Mouse (Mus musculus) midbrain, embryonic 11.5 days (tissue): ENCODE measurements around the gene Ninl. TPM values are rescaled to one million over a fixed set of nuclear protein-coding genes. Genes with fewer than 3 reads are reported as not detected.

Experiments used
- ATAC-seq: fragments of 200-750 bp; cut with Nextera tagmentation; 2 replicates; pipeline ENCODE4 v1.8.0; 2017; ENCODE audit warnings: moderate TSS enrichment, moderate library complexity; ENCODE audit not compliant: low FRiP score
- DNase-seq: peaks from one replicate; pipeline ENCODE4 v3.0.0; 2015; ENCODE audit warnings: low spot score; ENCODE audit errors: missing footprints
- H3K27ac ChIP-seq: fragments of 300-500 bp; sonication (generic); 2 replicates; pipeline ENCODE4 v1.5.1; 2014; ENCODE audit warnings: low read depth, low read length
- H3K27me3 ChIP-seq: fragments of 300-500 bp; sonication (generic); 2 replicates; pipeline ENCODE4 v1.6.1; 2014; ENCODE audit warnings: mild to moderate bottlenecking, low read length, moderate library complexity, mixed read lengths; ENCODE audit not compliant: control insufficient read depth, insufficient read depth
- H3K36me3 ChIP-seq: fragments of 300-500 bp; sonication (generic); 2 replicates; pipeline ENCODE4 v1.6.1; 2014; ENCODE audit warnings: mild to moderate bottlenecking, low read length, moderate library complexity, mixed read lengths; ENCODE audit not compliant: control insufficient read depth, insufficient read depth
- H3K4me1 ChIP-seq: fragments of 300-500 bp; sonication (generic); 2 replicates; pipeline ENCODE4 v1.6.1; 2014; ENCODE audit warnings: low read length; ENCODE audit not compliant: control insufficient read depth, insufficient read depth
- H3K4me2 ChIP-seq: fragments of 300-500 bp; sonication (generic); 2 replicates; pipeline ENCODE4 v1.6.1; 2014; ENCODE audit warnings: mild to moderate bottlenecking, moderate library complexity
- H3K4me3 ChIP-seq: fragments of 300-500 bp; sonication (generic); 2 replicates; pipeline ENCODE4 v1.5.1; 2014; ENCODE audit warnings: low read depth, low read length
- H3K9ac ChIP-seq: fragments of 300-500 bp; sonication (generic); 2 replicates; pipeline ENCODE4 v1.6.1; 2014; ENCODE audit warnings: low read length
- H3K9me3 ChIP-seq: fragments of 300-500 bp; sonication (generic); 2 replicates; pipeline ENCODE4 v1.6.1; 2016; ENCODE audit warnings: low read length; ENCODE audit not compliant: control insufficient read depth
- WGBS: fragments of 180-500 bp; shearing (Covaris S2); extraction: QIAGEN DNeasy Blood & Tissue Kit; methylation state at CpG from one replicate; pipeline ENCODE4 v1.1.7; 2014; 5-methylcytosine and 5-hydroxymethylcytosine counted together
- polyA plus RNA-seq: library from polyadenylated mRNA; unstranded; fragments of >200 nt; fragmentation: Nextera tagmentation; extraction: Ambion mirVana; gene quantifications from 2 replicates; pipeline ENCODE4 v1.2.1, GENCODE M21; 2014

Gene Ninl
- polyA plus RNA-seq, 1 experiment from 2014 or later, result 11.6 TPM

DNA sequence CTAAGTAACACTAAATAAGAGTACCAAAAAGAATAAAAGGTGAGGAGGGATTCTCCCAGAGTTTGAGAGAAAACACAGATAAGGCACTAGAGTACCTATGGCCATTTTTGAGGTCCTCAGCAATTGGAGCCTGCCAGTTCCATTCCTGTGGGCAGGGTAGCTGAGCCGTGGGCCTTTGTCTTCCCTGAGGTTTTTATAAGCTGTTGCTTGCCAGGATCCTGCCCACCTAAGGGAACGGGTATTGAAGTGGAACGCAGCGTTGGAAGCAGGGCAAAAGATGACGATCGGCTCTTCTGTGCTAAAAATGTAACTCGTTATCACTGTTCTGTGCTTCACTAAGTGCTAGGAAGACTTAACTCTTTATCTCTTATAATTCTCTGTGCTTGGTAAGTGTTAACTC, 115.7 kb downstream of the Ninl start:
- Histone ChIP-seq H3K27ac (no peak overlapping the region), H3K9ac (no peak overlapping the region), H3K4me1 (no peaks in the 10 kb centered on the region), H3K4me3 (no peak overlapping the region), H3K4me2 (no peak overlapping the region), H3K27me3 (no peaks in the 10 kb centered on the region), H3K9me3 (no peaks in the 10 kb centered on the region), H3K36me3 (peaks cover 2% of the 10 kb centered on the region; the same call in 1 of the 2 replicates)
- WGBS, result 87% methylated on average over 7 of the region's 7 CpGs
- ATAC-seq (no peak), DNase-seq (no peak)

- Histone ChIP-seq H3K9me3 (no peaks in the 10 kb centered on the region), H3K27me3 (no peaks in the 10 kb centered on the region), H3K4me1 (no peaks in the 10 kb centered on the region), H3K4me2 (no peak overlapping the region), H3K4me3 (no peak overlapping the region), H3K36me3 (peaks cover 2% of the 10 kb centered on the region; the same call in 1 of the 2 replicates), H3K9ac (no peak overlapping the region), H3K27ac (no peak overlapping the region)
- WGBS, result 93% methylated on average over 3 of the region's 3 CpGs
- no peak for DNase-seq
- ATAC-seq, result no peak
Observed at GRCm38 (mm10) chr2:150923026-150923425, 116.2 kb downstream of the Ninl start.

DNA sequence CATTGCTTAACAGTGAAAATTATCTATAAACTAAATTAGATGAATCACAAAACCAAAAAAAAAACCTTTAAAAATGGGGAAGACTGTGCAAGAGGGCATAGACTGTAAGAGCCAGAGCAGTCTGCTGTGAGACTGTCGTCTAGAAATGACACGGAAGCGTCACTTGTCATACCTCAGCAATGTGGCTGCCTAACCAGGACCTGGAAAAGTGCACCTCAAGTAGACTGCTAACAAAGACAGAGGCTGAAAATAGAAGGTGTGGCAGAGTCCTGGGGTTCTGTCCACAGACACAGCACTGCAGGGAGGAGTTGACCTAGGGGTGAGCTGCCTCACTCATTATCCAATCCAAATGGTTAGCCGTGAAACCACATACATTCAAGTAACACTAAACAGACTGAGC, 117.0 kb downstream of the Ninl start:
- Histone ChIP-seq H3K4me3 (no peak overlapping the region), H3K9ac (no peak overlapping the region), H3K9me3 (no peaks in the 10 kb centered on the region), H3K4me2 (no peak overlapping the region), H3K36me3 (peaks cover 4% of the 10 kb centered on the region), H3K27me3 (no peaks in the 10 kb centered on the region), H3K4me1 (no peaks in the 10 kb centered on the region), H3K27ac (no peak overlapping the region)
- WGBS, result 96% methylated on average over 4 of the region's 4 CpGs
- no peak for ATAC-seq
- no peak for DNase-seq

- H3K4me1 ChIP-seq, result no peaks in the 10 kb centered on the region
- DNase-seq, result no peak
- ATAC-seq, result no peak
- no peak overlapping the region for H3K9ac ChIP-seq
- 92% methylated on average over 6 of the region's 6 CpGs for WGBS
- H3K36me3 ChIP-seq, result peaks cover 4% of the 10 kb centered on the region
- H3K27me3 ChIP-seq, result no peaks in the 10 kb centered on the region
- no peaks in the 10 kb centered on the region for H3K9me3 ChIP-seq
- no peak overlapping the region for H3K27ac ChIP-seq
- no peak overlapping the region for H3K4me2 ChIP-seq
- H3K4me3 ChIP-seq, result no peak overlapping the region
Observed at GRCm38 (mm10) chr2:150921697-150922096, 117.5 kb downstream of the Ninl start.

- Histone ChIP-seq H3K4me3 (no peak overlapping the region), H3K36me3 (peaks cover 4% of the 10 kb centered on the region), H3K4me1 (no peaks in the 10 kb centered on the region), H3K27me3 (no peaks in the 10 kb centered on the region), H3K4me2 (no peak overlapping the region), H3K9me3 (no peaks in the 10 kb centered on the region), H3K9ac (no peak overlapping the region), H3K27ac (no peak overlapping the region)
- no peak for ATAC-seq
- no peak for DNase-seq
- 90% methylated on average over 3 of the region's 3 CpGs for WGBS
Observed at GRCm38 (mm10) chr2:150920543-150920942, 118.6 kb downstream of the Ninl start.

DNA sequence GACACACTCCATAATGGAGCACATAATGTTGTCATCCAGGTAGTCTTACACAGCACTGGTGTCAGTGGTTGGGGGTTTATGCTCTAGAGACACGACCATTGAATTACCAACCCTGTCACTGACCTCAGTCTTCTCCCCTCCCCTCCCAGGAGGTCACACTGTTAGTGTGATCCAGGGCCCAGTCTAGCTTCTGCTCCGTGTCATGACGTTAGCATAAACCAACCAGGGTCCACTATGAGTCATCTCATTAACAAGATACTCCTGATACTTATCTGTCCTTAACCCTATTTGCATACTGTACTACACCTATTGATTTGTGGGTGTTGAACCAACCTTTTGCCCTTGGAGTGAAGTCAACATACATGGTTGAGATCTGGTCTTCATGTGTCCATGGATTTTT, 120.5 kb downstream of the Ninl start:
- WGBS, result 95% methylated on average over 3 of the region's 3 CpGs
- peaks cover 4% of the 10 kb centered on the region for H3K36me3 ChIP-seq

DNA sequence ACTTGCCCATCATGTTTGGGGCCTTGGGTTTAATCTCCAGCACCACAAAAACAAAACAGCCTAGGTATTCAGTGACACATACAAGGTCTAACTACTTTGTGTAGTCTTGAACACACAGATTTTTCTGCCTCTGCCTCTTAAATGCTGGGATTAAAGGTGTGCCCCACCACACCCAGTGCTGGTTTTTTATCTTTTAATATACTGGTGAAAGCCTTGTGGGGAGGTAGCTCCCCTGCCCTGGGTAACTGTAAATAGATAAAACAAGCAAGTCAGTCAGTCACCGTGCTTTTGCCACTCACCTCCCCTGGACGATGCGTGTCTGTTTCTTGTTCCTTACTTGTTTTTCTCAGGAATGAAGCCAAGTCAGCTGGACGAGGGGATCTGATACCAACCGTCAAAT, 123.4 kb downstream of the Ninl start:
- Histone ChIP-seq H3K9me3 (no peaks in the 10 kb centered on the region), H3K27ac (no peak overlapping the region), H3K36me3 (peaks cover 4% of the 10 kb centered on the region; the same call in 1 of the 2 replicates), H3K4me2 (no peak overlapping the region), H3K4me3 (no peak overlapping the region), H3K9ac (no peak overlapping the region), H3K27me3 (no peaks in the 10 kb centered on the region), H3K4me1 (no peaks in the 10 kb centered on the region)
- no peak for ATAC-seq
- 93% methylated on average over 5 of the region's 5 CpGs for WGBS
- DNase-seq, result no peak

More for the DNA sequence above, 120.5 kb downstream of the Ninl start:
- no peak overlapping the region for H3K9ac ChIP-seq
- no peaks in the 10 kb centered on the region for H3K9me3 ChIP-seq
- no peak for DNase-seq
- H3K27me3 ChIP-seq, result no peaks in the 10 kb centered on the region
- no peak for ATAC-seq
- H3K4me2 ChIP-seq, result no peak overlapping the region
- H3K27ac ChIP-seq, result no peak overlapping the region
- no peak overlapping the region for H3K4me3 ChIP-seq
- H3K4me1 ChIP-seq, result no peaks in the 10 kb centered on the region

DNA sequence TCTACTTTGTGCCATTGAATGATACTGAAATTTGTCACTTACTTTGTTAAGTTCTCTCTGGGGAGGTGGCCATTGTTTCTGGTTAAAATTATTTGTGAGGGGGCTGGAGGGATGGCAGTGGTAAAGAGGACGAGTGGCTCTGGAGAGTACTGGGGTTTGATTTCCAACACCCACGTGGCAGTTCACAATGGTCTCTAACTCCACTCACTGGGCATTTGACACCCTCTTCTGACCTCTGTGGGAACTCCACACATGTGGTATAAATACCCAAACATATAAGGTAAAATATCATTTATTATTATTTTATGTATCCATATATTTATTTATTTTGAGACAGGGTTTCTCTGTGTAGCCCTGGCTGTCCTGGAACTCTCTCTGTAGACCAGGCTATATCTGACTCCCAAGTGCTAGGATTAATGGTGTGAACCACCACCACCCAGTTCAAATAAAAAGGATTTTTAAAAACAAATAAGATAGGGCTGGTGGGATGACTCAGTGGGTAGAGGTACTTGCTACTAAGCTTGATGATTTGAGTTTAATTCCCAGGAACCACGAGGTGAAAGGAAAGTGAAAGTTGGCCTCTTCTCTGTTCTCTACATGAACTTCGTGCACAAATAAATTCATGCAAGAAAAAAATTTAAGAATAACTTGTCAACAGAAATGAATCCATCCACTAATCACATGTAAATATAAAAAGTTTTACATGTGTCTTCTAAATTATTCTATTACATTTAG, 124.2 kb downstream of the Ninl start:
- H3K9me3 ChIP-seq, result no peaks in the 10 kb centered on the region
- H3K4me1 ChIP-seq, result no peaks in the 10 kb centered on the region
- no peak for DNase-seq
- peaks cover 4% of the 10 kb centered on the region; the same call in 1 of the 2 replicates for H3K36me3 ChIP-seq
- H3K9ac ChIP-seq, result no peak overlapping the region
- no peak for ATAC-seq
- H3K4me3 ChIP-seq, result no peak overlapping the region
- no peak overlapping the region for H3K4me2 ChIP-seq
- WGBS, result 82% methylated on average over 4 of the region's 4 CpGs
- H3K27ac ChIP-seq, result no peak overlapping the region
- no peaks in the 10 kb centered on the region for H3K27me3 ChIP-seq

DNA sequence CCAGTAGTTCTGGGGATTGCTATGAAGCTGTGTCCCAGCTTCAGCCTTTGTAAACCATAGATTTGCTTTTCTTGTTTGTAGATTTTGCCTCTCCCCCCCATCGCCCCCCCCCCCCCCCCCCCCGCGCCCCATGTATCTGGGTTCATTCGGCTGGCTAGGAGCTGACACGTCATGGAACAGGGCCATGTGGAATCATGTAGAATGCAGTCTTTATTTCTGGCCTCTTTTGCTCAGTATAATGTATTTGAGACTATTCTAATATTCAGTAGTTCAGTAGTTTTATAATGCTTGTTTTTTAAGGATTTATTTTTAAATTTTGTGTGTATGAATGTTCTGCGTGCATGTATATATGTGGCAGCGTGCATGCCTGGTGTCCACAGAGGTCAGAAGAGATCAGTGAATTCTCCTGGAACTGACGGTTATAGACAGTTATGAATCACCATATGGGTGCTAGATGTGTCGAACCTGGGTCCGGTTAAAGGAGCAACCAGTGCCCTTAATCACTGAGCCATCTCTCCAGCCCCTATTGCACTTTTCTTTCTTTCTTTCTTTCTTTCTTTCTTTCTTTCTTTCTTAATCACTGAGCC, 128.8 kb downstream of the Ninl start:
- peak overlapping the region; percentile 44 for H3K4me3 ChIP-seq
- no peaks in the 10 kb centered on the region for H3K4me1 ChIP-seq
- no peak overlapping the region for H3K27ac ChIP-seq
- no peaks in the 10 kb centered on the region for H3K36me3 ChIP-seq
- peak overlapping the region; percentile 66 for H3K9ac ChIP-seq
- WGBS, result 47% methylated on average over 7 of the region's 10 CpGs
- peak; percentile 10; the same call in 1 of the 2 replicates for ATAC-seq
- no peaks in the 10 kb centered on the region for H3K27me3 ChIP-seq
- H3K4me2 ChIP-seq, result peak overlapping the region; percentile 61
- no peak for DNase-seq
- no peaks in the 10 kb centered on the region for H3K9me3 ChIP-seq
